Comparison of ENCODE assay signal across 8 mouse cellular contexts in genomic region chr2:32167819-32168218, GRCm38 (mm10). TPM values are rescaled to one million over a fixed set of nuclear protein-coding genes. Genes with fewer than 3 reads are reported as not detected.
A peak's percentile ranks its signal among the peaks of the same experiment; 100 is the strongest.
DNase-seq lines count a peak whose midpoint lies in the region; ATAC-seq and TF ChIP-seq lines count a peak whose summit lies in the region.

No protein-coding gene starts in this region.

- H3K4me3 ChIP-seq in intestine, embryonic 16.5 days (ENCODE audit: low read length) = peak overlapping the region; percentile 4; the same call in 1 of the 2 replicates
- peak overlapping the region; percentile 7; the same call in 1 of the 2 replicates for H3K4me3 ChIP-seq in limb, embryonic 14.5 days (replicated peaks; ENCODE audit: low read length)
- 0 out of 2 replicates have a peak overlapping the region, but pooled peaks have one; percentile 5 for H3K4me3 ChIP-seq in midbrain, embryonic 13.5 days (replicated peaks)

- peak overlapping the region; percentile 50 for H3K9ac ChIP-seq in intestine, embryonic 16.5 days (ENCODE audit: low read depth, low read length)
- peak overlapping the region; percentile 32; the same call in 1 of the 2 replicates for H3K9ac ChIP-seq in limb, embryonic 14.5 days (ENCODE audit: low read depth, low read length, severe bottlenecking)
- H3K9ac ChIP-seq in midbrain, embryonic 13.5 days (replicated peaks) = peak overlapping the region; percentile 51; the same call in 1 of the 2 replicates

- no peaks in the 10 kb centered on the region for H3K27me3 ChIP-seq in intestine, embryonic 16.5 days (replicated peaks; ENCODE audit: control insufficient read depth, insufficient read depth, low read length)
- H3K27me3 ChIP-seq in limb, embryonic 14.5 days (ENCODE audit: control insufficient read depth, insufficient read depth, low read length) = no peaks in the 10 kb centered on the region
- H3K27me3 ChIP-seq in midbrain, embryonic 13.5 days = no peaks in the 10 kb centered on the region

- no peak for TF ChIP-seq POLR2A in limb, embryonic 14.5 days (IDR thresholded peaks at IDR 0.05; ENCODE audit: borderline replicate concordance, extremely low read depth, insufficient read depth, insufficient read length)

- H3K4me1 ChIP-seq in intestine, embryonic 16.5 days (ENCODE audit: control insufficient read depth, insufficient read depth, low read length) = peaks cover 43% of the 10 kb centered on the region
- H3K4me1 ChIP-seq in limb, embryonic 14.5 days (ENCODE audit: control insufficient read depth, insufficient read depth, low read length) = peaks cover 44% of the 10 kb centered on the region
- peaks cover 86% of the 10 kb centered on the region for H3K4me1 ChIP-seq in midbrain, embryonic 13.5 days (replicated peaks)

- no peaks in the 10 kb centered on the region for H3K36me3 ChIP-seq in intestine, embryonic 16.5 days (ENCODE audit: control insufficient read depth, insufficient read depth, low read length)
- no peaks in the 10 kb centered on the region for H3K36me3 ChIP-seq in limb, embryonic 14.5 days (ENCODE audit: control insufficient read depth, insufficient read depth, low read length)
- H3K36me3 ChIP-seq in midbrain, embryonic 13.5 days = no peaks in the 10 kb centered on the region

- H3K9me3 ChIP-seq in intestine, embryonic 16.5 days (ENCODE audit: control insufficient read depth, low read length) = no peaks in the 10 kb centered on the region
- H3K9me3 ChIP-seq in limb, embryonic 14.5 days (ENCODE audit: control insufficient read depth, low read length) = no peaks in the 10 kb centered on the region
- no peaks in the 10 kb centered on the region for H3K9me3 ChIP-seq in midbrain, embryonic 13.5 days

- H3K27ac ChIP-seq in intestine, embryonic 16.5 days (ENCODE audit: low read length) = peak overlapping the region; percentile 91
- peak overlapping the region; percentile 86 for H3K27ac ChIP-seq in limb, embryonic 14.5 days (replicated peaks; ENCODE audit: low read depth, low read length)
- H3K27ac ChIP-seq in midbrain, embryonic 13.5 days = peak overlapping the region; percentile 85

- DNase-seq in layer of hippocampus, adult 11-12 months (ENCODE audit: low spot score) = peak; percentile 79
- no peak for DNase-seq in layer of hippocampus, adult 9-10 months (ENCODE audit: low spot score)
- peak; percentile 82 for DNase-seq in embryo, embryonic 11 days
- DNase-seq in gastrocnemius, postnatal 4 days (ENCODE audit: low spot score in 2 of 2) = peak; percentile 52 to 73
- peak; percentile 78 for DNase-seq in limb, embryonic 14.5 days (ENCODE audit: low spot score)
- peak; percentile 61 to 81 for DNase-seq in spleen, postnatal 4 days (ENCODE audit: low spot score in 2 of 2)

- peak; percentile 84 for ATAC-seq in intestine, embryonic 16.5 days
- peak; percentile 81 for ATAC-seq in limb, embryonic 14.5 days (ENCODE audit: low FRiP score, low read depth)
- ATAC-seq in midbrain, embryonic 13.5 days = peak; percentile 60

- H3K4me2 ChIP-seq in intestine, embryonic 16.5 days (ENCODE audit: low read depth, low read length) = peak overlapping the region; percentile 32
- peak overlapping the region; percentile 40 for H3K4me2 ChIP-seq in limb, embryonic 14.5 days (replicated peaks; ENCODE audit: low read depth, low read length, severe bottlenecking)
- H3K4me2 ChIP-seq in midbrain, embryonic 13.5 days (replicated peaks) = peak overlapping the region; percentile 44

- 2% methylated on average over 7 of the region's 7 CpGs for WGBS in intestine, embryonic 16.5 days
- WGBS in limb, embryonic 14.5 days = 5% methylated on average over 7 of the region's 7 CpGs
- 3% methylated on average over 7 of the region's 7 CpGs for WGBS in midbrain, embryonic 13.5 days

RNA-seq across cellular contexts. Expression of gene Prrc2b, which starts 16.9 kb away (rescaled TPM):
- 100 to 1,000 TPM; 142 to 154 TPM for total RNA-seq in gastrocnemius, postnatal 4 days (2021)
- polyA plus RNA-seq in intestine, embryonic 16.5 days (2015; fragmentation: Nextera tagmentation; extraction: Ambion mirVana) = 14.4 and 16.2 TPM in 2 replicates
- 74.6 and 92.4 TPM in 2 replicates for polyA plus RNA-seq in limb, embryonic 14.5 days (2012; rRNA removed)
- polyA plus RNA-seq in limb, embryonic 14.5 days (2014; fragmentation: Nextera tagmentation; extraction: Ambion mirVana) = 78.2 and 78.3 TPM in 2 replicates
- polyA plus RNA-seq in midbrain, embryonic 13.5 days (2015; fragmentation: Nextera tagmentation; extraction: Ambion mirVana) = 68.4 and 77.5 TPM in 2 replicates
